Mouse (Mus musculus) bone marrow macrophage, adult 2 months (primary cell): Measurements from ENCODE around the gene Pop7.

Source experiments
- CTCF ChIP-seq: IDR thresholded peaks from 2 replicates; pipeline ENCODE4 v1.5.1; 2012; ENCODE audit warnings: low read depth, mild to moderate bottlenecking, low read length, moderate library complexity
- POLR2A ChIP-seq: IDR thresholded peaks from 2 replicates; pipeline ENCODE4 v1.6.1; 2012; ENCODE audit warnings: mild to moderate bottlenecking, low read depth, low read length, borderline replicate concordance

DNA sequence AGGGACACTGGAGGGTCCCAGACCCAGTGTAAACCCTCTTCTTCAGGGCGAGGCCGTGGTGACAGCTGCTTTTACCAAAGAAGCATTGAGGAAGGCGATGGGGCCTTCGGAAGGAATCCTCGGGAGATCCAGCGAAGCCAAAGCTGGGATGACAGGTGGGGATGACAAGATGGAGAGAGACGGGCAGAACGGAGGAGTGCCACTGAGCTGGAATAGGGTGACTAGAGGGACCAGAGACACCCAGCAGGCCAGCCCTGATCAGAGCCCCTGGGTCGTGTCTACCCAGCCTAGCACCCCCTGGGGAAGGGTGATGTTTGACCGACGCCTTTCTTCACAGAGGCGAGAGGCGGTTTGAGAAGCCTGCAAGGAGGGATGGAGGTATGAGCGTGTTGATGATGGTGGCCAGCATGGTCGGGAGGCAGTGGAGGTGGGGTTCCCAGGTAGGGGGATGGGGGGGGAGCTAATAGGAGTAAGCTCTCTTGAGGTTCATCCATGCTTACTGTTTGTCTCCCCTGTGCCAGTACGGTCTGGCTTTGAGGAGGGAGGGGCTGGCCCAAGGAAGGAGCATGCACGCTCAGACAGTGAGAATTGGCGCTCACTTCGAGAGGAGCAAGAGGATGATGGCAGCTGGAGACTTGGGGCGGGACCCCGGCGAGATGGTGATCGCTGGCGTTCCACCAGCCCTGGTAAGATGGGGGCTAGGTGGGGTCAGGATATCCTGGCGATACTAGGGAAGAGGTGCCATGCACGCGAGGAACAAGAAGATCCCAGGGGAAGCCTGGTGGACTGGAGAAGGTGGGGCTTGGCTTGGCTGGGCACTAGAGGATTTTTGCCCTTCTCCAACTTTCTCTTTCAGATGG lies 17.6 kb upstream of the Pop7 start:
- no peak for TF ChIP-seq CTCF
- no peak for TF ChIP-seq POLR2A
